Mouse (Mus musculus) embryonic facial prominence, embryonic 12.5 days (tissue): ENCODE measurements around the gene Rad51c. TPM values are rescaled to one million over a fixed set of nuclear protein-coding genes. Genes with fewer than 3 reads are reported as not detected.

Experiments used
- ATAC-seq: fragments of 200-750 bp; cut with Nextera tagmentation; 2 replicates; pipeline ENCODE4 v1.8.0; 2017; ENCODE audit not compliant: insufficient number of reproducible peaks, insufficient read depth, low FRiP score, low TSS enrichment
- H3K27ac ChIP-seq: fragments of 300-500 bp; sonication (generic); 2 replicates; pipeline ENCODE4 v1.5.1; 2016; ENCODE audit warnings: mild to moderate bottlenecking
- H3K27me3 ChIP-seq: fragments of 300-500 bp; sonication (generic); 2 replicates; pipeline ENCODE4 v1.6.1; 2016; ENCODE audit warnings: mild to moderate bottlenecking, moderate library complexity
- H3K36me3 ChIP-seq: fragments of 300-500 bp; sonication (generic); 2 replicates; pipeline ENCODE4 v1.6.1; 2016; ENCODE audit warnings: mild to moderate bottlenecking
- H3K4me1 ChIP-seq: fragments of 300-500 bp; sonication (generic); 2 replicates; pipeline ENCODE4 v1.6.1; 2016
- H3K4me2 ChIP-seq: fragments of 300-500 bp; sonication (generic); replicated peaks from 2 replicates; pipeline ENCODE4 v1.6.1; 2016; ENCODE audit warnings: mild to moderate bottlenecking, moderate library complexity
- H3K4me3 ChIP-seq: fragments of 300-500 bp; sonication (generic); 2 replicates; pipeline ENCODE4 v1.5.1; 2016; ENCODE audit warnings: mild to moderate bottlenecking
- H3K9ac ChIP-seq: fragments of 300-500 bp; sonication (generic); 2 replicates; pipeline ENCODE4 v1.6.1; 2016; ENCODE audit warnings: mild to moderate bottlenecking, moderate library complexity
- H3K9me3 ChIP-seq: fragments of 300-500 bp; sonication (generic); 2 replicates; pipeline ENCODE4 v1.6.1; 2016; ENCODE audit warnings: mild to moderate bottlenecking, moderate library complexity
- WGBS: fragments of 180-500 bp; shearing (Covaris S2); methylation state at CpG from one replicate; pipeline ENCODE4 v1.1.7; 2016; 5-methylcytosine and 5-hydroxymethylcytosine counted together
- polyA plus RNA-seq: library from polyadenylated mRNA; unstranded; fragments of >200 nt; fragmentation: Nextera tagmentation; extraction: Ambion mirVana; gene quantifications from 2 replicates; pipeline ENCODE4 v1.2.1, GENCODE M21; 2016

Gene Rad51c
- polyA plus RNA-seq, 1 experiment from 2014 or later, result 10.6 TPM

GRCm38 (mm10) chr11:87358331-87359261 lies 46.2 kb downstream of the Rad51c start, which contains the start of gene Ppm1e:
TSS of gene Ppm1e (minus strand) at chr11:87359023.
- peak within 1 kb of the TSS; percentile 97 for H3K4me2 ChIP-seq
- H3K27ac ChIP-seq, result no peak within 1 kb of the TSS
- WGBS, result under 1% methylated on average over 75 of the region's 104 CpGs
- H3K4me3 ChIP-seq, result peak within 1 kb of the TSS; percentile 65
- no peaks in the 10 kb centered on the region for H3K9me3 ChIP-seq
- no peaks in the 10 kb centered on the region for H3K36me3 ChIP-seq
- H3K4me1 ChIP-seq, result peaks cover 11% of the 10 kb centered on the region
- H3K9ac ChIP-seq, result peak within 1 kb of the TSS; percentile 56
- ATAC-seq, result peak; percentile 81
- peaks cover 25% of the 10 kb centered on the region for H3K27me3 ChIP-seq

GRCm38 (mm10) chr11:87357317-87358300 lies 47.1 kb downstream of the Rad51c start:
- Histone ChIP-seq H3K4me1 (peaks cover 11% of the 10 kb centered on the region), H3K4me3 (peak overlapping the region; percentile 65), H3K9me3 (no peaks in the 10 kb centered on the region), H3K9ac (peak overlapping the region; percentile 56), H3K4me2 (peak overlapping the region; percentile 97), H3K27me3 (peaks cover 25% of the 10 kb centered on the region), H3K36me3 (no peaks in the 10 kb centered on the region), H3K27ac (no peak overlapping the region)
- 7% methylated on average over 31 of the region's 31 CpGs for WGBS
- no peak for ATAC-seq

- no peak for ATAC-seq
- H3K4me2 ChIP-seq, result no peak overlapping the region
- no peak overlapping the region for H3K9ac ChIP-seq
- WGBS, result 69% methylated on average over 1 of the region's 1 CpGs
- peaks cover 21% of the 10 kb centered on the region for H3K27me3 ChIP-seq
- no peaks in the 10 kb centered on the region for H3K9me3 ChIP-seq
- no peak overlapping the region for H3K4me3 ChIP-seq
- H3K27ac ChIP-seq, result no peak overlapping the region
- peaks cover 11% of the 10 kb centered on the region for H3K4me1 ChIP-seq
- H3K36me3 ChIP-seq, result no peaks in the 10 kb centered on the region
Measured at GRCm38 (mm10) chr11:87354861-87355260, 49.9 kb downstream of the Rad51c start.

GRCm38 (mm10) chr11:87353646-87354170 lies 51.0 kb downstream of the Rad51c start:
- no peak for ATAC-seq
- Histone ChIP-seq H3K36me3 (no peaks in the 10 kb centered on the region), H3K9me3 (no peaks in the 10 kb centered on the region), H3K9ac (no peak overlapping the region), H3K27me3 (peaks cover 15% of the 10 kb centered on the region), H3K27ac (no peak overlapping the region), H3K4me3 (no peak overlapping the region), H3K4me2 (no peak overlapping the region), H3K4me1 (peaks cover 11% of the 10 kb centered on the region)
- 80% methylated on average over 7 of the region's 7 CpGs for WGBS

Other genes with a start within 250 kb of the Rad51c start
- gene Ppm1e, start 45.9 kb downstream of the Rad51c start, polyA plus RNA-seq, result 4.1 and 4.3 TPM in 2 replicates
- 0.64 and 0.99 TPM in 2 replicates for gene Tex14, start 111 bp upstream of the Rad51c start, polyA plus RNA-seq
- gene Gm11492, start 161.7 kb upstream of the Rad51c start, polyA plus RNA-seq, result not detected in 2 replicates
- 13.3 TPM in 2 replicates for gene Sept4, start 163.9 kb upstream of the Rad51c start, polyA plus RNA-seq
- 54.9 and 58.2 TPM in 2 replicates for gene Mtmr4, start 187.2 kb upstream of the Rad51c start, polyA plus RNA-seq
- gene Hsf5, start 212.2 kb upstream of the Rad51c start, polyA plus RNA-seq, result 0.31 and 0.51 TPM in 2 replicates